Mouse (Mus musculus) embryonic facial prominence, embryonic 12.5 days (tissue): ENCODE results near the gene Rpia. TPM values are rescaled to one million over a fixed set of nuclear protein-coding genes. Genes with fewer than 3 reads are reported as not detected.

Source experiments
- ATAC-seq: fragments of 200-750 bp; cut with Nextera tagmentation; 2 replicates; pipeline ENCODE4 v1.8.0; 2017; ENCODE audit not compliant: insufficient number of reproducible peaks, insufficient read depth, low FRiP score, low TSS enrichment
- H3K27ac ChIP-seq: fragments of 300-500 bp; sonication (generic); 2 replicates; pipeline ENCODE4 v1.5.1; 2016; ENCODE audit warnings: mild to moderate bottlenecking
- H3K27me3 ChIP-seq: fragments of 300-500 bp; sonication (generic); 2 replicates; pipeline ENCODE4 v1.6.1; 2016; ENCODE audit warnings: mild to moderate bottlenecking, moderate library complexity
- H3K36me3 ChIP-seq: fragments of 300-500 bp; sonication (generic); 2 replicates; pipeline ENCODE4 v1.6.1; 2016; ENCODE audit warnings: mild to moderate bottlenecking
- H3K4me1 ChIP-seq: fragments of 300-500 bp; sonication (generic); 2 replicates; pipeline ENCODE4 v1.6.1; 2016
- H3K4me2 ChIP-seq: fragments of 300-500 bp; sonication (generic); replicated peaks from 2 replicates; pipeline ENCODE4 v1.6.1; 2016; ENCODE audit warnings: mild to moderate bottlenecking, moderate library complexity
- H3K4me3 ChIP-seq: fragments of 300-500 bp; sonication (generic); 2 replicates; pipeline ENCODE4 v1.5.1; 2016; ENCODE audit warnings: mild to moderate bottlenecking
- H3K9ac ChIP-seq: fragments of 300-500 bp; sonication (generic); 2 replicates; pipeline ENCODE4 v1.6.1; 2016; ENCODE audit warnings: mild to moderate bottlenecking, moderate library complexity
- H3K9me3 ChIP-seq: fragments of 300-500 bp; sonication (generic); 2 replicates; pipeline ENCODE4 v1.6.1; 2016; ENCODE audit warnings: mild to moderate bottlenecking, moderate library complexity
- WGBS: fragments of 180-500 bp; shearing (Covaris S2); methylation state at CpG from one replicate; pipeline ENCODE4 v1.1.7; 2016; 5-methylcytosine and 5-hydroxymethylcytosine counted together
- polyA plus RNA-seq: library from polyadenylated mRNA; unstranded; fragments of >200 nt; fragmentation: Nextera tagmentation; extraction: Ambion mirVana; gene quantifications from 2 replicates; pipeline ENCODE4 v1.2.1, GENCODE M21; 2016

The Rpia gene
- polyA plus RNA-seq, 1 experiment from 2014 or later, result 3.5 TPM

- Histone ChIP-seq H3K27me3 (no peaks in the 10 kb centered on the region), H3K9me3 (no peaks in the 10 kb centered on the region), H3K4me3 (no peak overlapping the region), H3K4me2 (no peak overlapping the region), H3K36me3 (no peaks in the 10 kb centered on the region), H3K27ac (no peak overlapping the region), H3K9ac (no peak overlapping the region), H3K4me1 (peaks cover 7% of the 10 kb centered on the region; the same call in 1 of the 2 replicates)
- WGBS, result 93% methylated on average over 5 of the region's 5 CpGs
- ATAC-seq, result no peak
Observed at GRCm38 (mm10) chr6:70747702-70748101, 44.3 kb downstream of the Rpia start.

GRCm38 (mm10) chr6:70743902-70744301 lies 48.1 kb downstream of the Rpia start:
- ATAC-seq, result no peak
- no peak overlapping the region for H3K9ac ChIP-seq
- no peaks in the 10 kb centered on the region for H3K27me3 ChIP-seq
- no peaks in the 10 kb centered on the region for H3K36me3 ChIP-seq
- H3K4me1 ChIP-seq, result 0 out of 2 replicates have a peak, but pooled peaks cover 2% of the 10 kb centered on the region
- H3K4me3 ChIP-seq, result no peak overlapping the region
- 68% methylated on average over 5 of the region's 5 CpGs for WGBS
- no peak overlapping the region for H3K4me2 ChIP-seq
- H3K27ac ChIP-seq, result no peak overlapping the region
- H3K9me3 ChIP-seq, result no peaks in the 10 kb centered on the region

GRCm38 (mm10) chr6:70742833-70743232 lies 49.2 kb downstream of the Rpia start:
- H3K4me1 ChIP-seq, result 0 out of 2 replicates have a peak, but pooled peaks cover 2% of the 10 kb centered on the region
- ATAC-seq, result no peak
- no peaks in the 10 kb centered on the region for H3K27me3 ChIP-seq
- H3K9me3 ChIP-seq, result no peaks in the 10 kb centered on the region
- no peak overlapping the region for H3K9ac ChIP-seq
- 89% methylated on average over 4 of the region's 4 CpGs for WGBS
- H3K4me2 ChIP-seq, result no peak overlapping the region
- H3K4me3 ChIP-seq, result no peak overlapping the region
- no peaks in the 10 kb centered on the region for H3K36me3 ChIP-seq
- no peak overlapping the region for H3K27ac ChIP-seq

GRCm38 (mm10) chr6:70740535-70740934 lies 51.5 kb downstream of the Rpia start:
- Histone ChIP-seq H3K4me1 (0 out of 2 replicates have a peak, but pooled peaks cover 2% of the 10 kb centered on the region), H3K27me3 (no peaks in the 10 kb centered on the region), H3K9me3 (no peaks in the 10 kb centered on the region), H3K36me3 (no peaks in the 10 kb centered on the region), H3K9ac (no peak overlapping the region), H3K27ac (no peak overlapping the region), H3K4me3 (no peak overlapping the region), H3K4me2 (no peak overlapping the region)
- no peak for ATAC-seq

GRCm38 (mm10) chr6:70739456-70739855 lies 52.6 kb downstream of the Rpia start:
- Histone ChIP-seq H3K4me3 (no peak overlapping the region), H3K27me3 (no peaks in the 10 kb centered on the region), H3K9ac (no peak overlapping the region), H3K36me3 (no peaks in the 10 kb centered on the region), H3K9me3 (no peaks in the 10 kb centered on the region), H3K4me1 (0 out of 2 replicates have a peak, but pooled peaks cover 2% of the 10 kb centered on the region), H3K27ac (no peak overlapping the region), H3K4me2 (no peak overlapping the region)
- no peak for ATAC-seq
- WGBS, result 66% methylated on average over 1 of the region's 1 CpGs

GRCm38 (mm10) chr6:70735528-70735927 lies 56.5 kb downstream of the Rpia start:
- ATAC-seq, result no peak
- no peaks in the 10 kb centered on the region for H3K9me3 ChIP-seq
- no peak overlapping the region for H3K27ac ChIP-seq
- no peaks in the 10 kb centered on the region for H3K36me3 ChIP-seq
- no peak overlapping the region for H3K4me3 ChIP-seq
- H3K9ac ChIP-seq, result no peak overlapping the region
- no peaks in the 10 kb centered on the region for H3K4me1 ChIP-seq
- 91% methylated on average over 2 of the region's 2 CpGs for WGBS
- no peaks in the 10 kb centered on the region for H3K27me3 ChIP-seq
- H3K4me2 ChIP-seq, result no peak overlapping the region

- H3K36me3 ChIP-seq, result no peaks in the 10 kb centered on the region
- H3K27ac ChIP-seq, result no peak overlapping the region
- no peak for ATAC-seq
- H3K9ac ChIP-seq, result no peak overlapping the region
- H3K4me1 ChIP-seq, result no peaks in the 10 kb centered on the region
- H3K4me3 ChIP-seq, result no peak overlapping the region
- H3K9me3 ChIP-seq, result no peaks in the 10 kb centered on the region
- no peaks in the 10 kb centered on the region for H3K27me3 ChIP-seq
- no peak overlapping the region for H3K4me2 ChIP-seq
Observed at GRCm38 (mm10) chr6:70730828-70731227, 61.2 kb downstream of the Rpia start.

GRCm38 (mm10) chr6:70729125-70729524 lies 62.9 kb downstream of the Rpia start:
- no peaks in the 10 kb centered on the region for H3K9me3 ChIP-seq
- no peaks in the 10 kb centered on the region for H3K36me3 ChIP-seq
- ATAC-seq, result no peak
- no peak overlapping the region for H3K4me3 ChIP-seq
- no peaks in the 10 kb centered on the region for H3K4me1 ChIP-seq
- no peak overlapping the region for H3K27ac ChIP-seq
- no peak overlapping the region for H3K4me2 ChIP-seq
- H3K9ac ChIP-seq, result no peak overlapping the region
- WGBS, result 86% methylated on average over 1 of the region's 1 CpGs
- no peaks in the 10 kb centered on the region for H3K27me3 ChIP-seq

- no peaks in the 10 kb centered on the region for H3K9me3 ChIP-seq
- H3K4me2 ChIP-seq, result no peak overlapping the region
- H3K27me3 ChIP-seq, result no peaks in the 10 kb centered on the region
- no peaks in the 10 kb centered on the region for H3K36me3 ChIP-seq
- no peak for ATAC-seq
- H3K27ac ChIP-seq, result no peak overlapping the region
- WGBS, result 78% methylated on average over 4 of the region's 4 CpGs
- no peak overlapping the region for H3K9ac ChIP-seq
- no peak overlapping the region for H3K4me3 ChIP-seq
- no peaks in the 10 kb centered on the region for H3K4me1 ChIP-seq
Observed at GRCm38 (mm10) chr6:70727094-70727721, 64.8 kb downstream of the Rpia start.

GRCm38 (mm10) chr6:70725639-70726038 lies 66.4 kb downstream of the Rpia start:
- Histone ChIP-seq H3K27me3 (no peaks in the 10 kb centered on the region), H3K27ac (no peak overlapping the region), H3K9me3 (no peaks in the 10 kb centered on the region), H3K4me2 (no peak overlapping the region), H3K9ac (no peak overlapping the region), H3K4me3 (no peak overlapping the region), H3K36me3 (no peaks in the 10 kb centered on the region), H3K4me1 (no peaks in the 10 kb centered on the region)
- no peak for ATAC-seq
- WGBS, result 54% methylated on average over 2 of the region's 2 CpGs

GRCm38 (mm10) chr6:70724722-70725121 lies 67.3 kb downstream of the Rpia start:
- no peaks in the 10 kb centered on the region for H3K27me3 ChIP-seq
- no peaks in the 10 kb centered on the region for H3K36me3 ChIP-seq
- H3K27ac ChIP-seq, result no peak overlapping the region
- no peaks in the 10 kb centered on the region for H3K9me3 ChIP-seq
- WGBS, result 93% methylated on average over 13 of the region's 13 CpGs
- H3K4me1 ChIP-seq, result no peaks in the 10 kb centered on the region
- H3K4me2 ChIP-seq, result no peak overlapping the region
- no peak overlapping the region for H3K9ac ChIP-seq
- no peak for ATAC-seq
- no peak overlapping the region for H3K4me3 ChIP-seq

GRCm38 (mm10) chr6:70722298-70722697 lies 69.7 kb downstream of the Rpia start:
- no peak for ATAC-seq
- Histone ChIP-seq H3K36me3 (no peaks in the 10 kb centered on the region), H3K4me1 (no peaks in the 10 kb centered on the region), H3K4me3 (no peak overlapping the region), H3K27ac (no peak overlapping the region), H3K9ac (no peak overlapping the region), H3K4me2 (no peak overlapping the region), H3K9me3 (no peaks in the 10 kb centered on the region), H3K27me3 (no peaks in the 10 kb centered on the region)
- 91% methylated on average over 7 of the region's 7 CpGs for WGBS
